Mouse (Mus musculus) heart, adult 11 months (tissue): ENCODE results near the gene Foxa3.
A peak's percentile ranks its signal among the peaks of the same experiment; 100 is the strongest.
"Not testable (repeated sequence)": the region's sequence is repeated elsewhere in the genome, so short reads cannot be mapped to it uniquely, and the experiment has no call there.

Source experiments
- DNase-seq: peaks from one replicate; pipeline ENCODE4 v3.0.0; 2022

Foxa3 gene

DNA sequence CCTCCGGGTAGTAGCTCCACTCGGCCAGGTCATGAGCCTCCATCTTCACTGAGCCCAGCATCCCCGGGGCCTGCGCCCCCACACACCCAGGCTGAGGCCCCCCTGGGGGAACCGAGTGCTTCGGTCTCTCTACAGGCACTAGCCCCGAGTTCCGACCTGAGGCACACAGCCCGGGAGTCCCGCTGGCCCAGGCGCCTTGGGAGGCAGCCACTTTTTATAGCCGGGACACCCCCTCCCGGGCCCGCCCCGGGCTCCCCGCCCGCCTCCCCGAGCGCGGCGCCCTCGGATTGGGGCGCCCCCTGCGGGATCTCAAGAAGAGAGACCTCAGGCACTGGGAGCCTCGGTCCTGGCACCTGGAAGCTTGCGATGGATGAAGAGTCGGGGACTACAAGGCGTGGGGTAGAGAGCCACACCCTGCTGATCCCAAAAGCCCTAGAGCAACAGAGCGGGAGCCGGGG lies at the start of gene Foxa3:
Foxa3 (minus strand) TSS at position 182 of the 458 bp plus-strand sequence.
- DNase-seq: peak; percentile 97

DNA sequence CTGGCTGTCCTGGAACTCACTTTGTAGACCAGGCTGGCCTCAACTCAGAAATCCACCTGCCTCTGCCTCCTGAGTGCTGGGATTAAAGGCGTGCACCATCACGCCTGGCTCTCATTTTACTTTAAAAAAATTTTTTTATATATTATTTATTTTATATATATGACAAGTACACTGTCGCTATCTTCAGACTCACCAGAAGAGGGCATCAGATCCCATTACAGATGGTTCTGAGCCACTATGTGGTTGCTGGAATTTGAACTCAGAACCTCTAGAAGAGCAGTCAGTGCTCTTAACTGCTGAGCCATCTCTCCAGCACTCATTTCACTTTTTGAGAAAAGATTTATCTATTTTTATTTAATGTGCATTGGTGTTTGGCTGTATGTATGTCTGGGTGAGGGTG lies 47.7 kb upstream of the Foxa3 start:
- not testable (repeated sequence) for DNase-seq

DNA sequence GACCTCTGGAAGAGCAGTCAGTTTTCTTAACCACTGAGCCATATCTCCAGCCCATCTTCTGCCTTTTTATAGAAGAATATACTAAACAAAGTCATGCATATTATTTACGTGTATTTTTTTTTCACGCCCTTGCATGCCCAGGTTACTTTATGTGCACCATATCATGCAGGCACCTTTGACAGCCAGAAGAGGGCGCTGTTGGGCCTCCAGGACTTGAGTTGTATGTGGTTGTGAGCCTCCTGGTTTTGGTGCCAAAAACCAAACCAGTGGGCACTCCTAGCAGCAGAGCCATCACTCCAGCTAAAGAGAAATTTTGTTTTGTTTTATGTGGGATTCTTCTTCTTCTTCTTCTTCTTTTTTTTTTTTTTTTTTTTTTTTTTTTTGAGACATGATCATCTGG lies 46.2 kb upstream of the Foxa3 start:
- DNase-seq: no peak

DNA sequence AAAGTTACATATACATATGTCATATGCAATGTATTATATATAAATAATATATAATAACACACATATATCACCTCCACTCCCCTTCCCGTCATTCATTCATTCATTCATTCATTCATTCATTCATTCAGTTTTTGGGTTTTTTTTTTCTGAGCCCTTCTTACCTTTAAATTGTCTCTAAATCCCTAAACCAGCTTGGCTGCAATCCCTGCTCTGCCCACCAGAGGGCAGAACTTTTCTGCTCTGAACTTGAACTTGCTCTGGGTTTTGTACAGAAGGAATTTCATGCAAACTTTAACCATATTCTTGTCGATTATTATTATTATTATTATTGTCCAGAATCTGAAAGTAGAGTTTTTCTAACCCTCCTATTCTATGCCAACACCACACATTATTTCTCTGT lies 45.4 kb upstream of the Foxa3 start:
- no peak for DNase-seq

DNA sequence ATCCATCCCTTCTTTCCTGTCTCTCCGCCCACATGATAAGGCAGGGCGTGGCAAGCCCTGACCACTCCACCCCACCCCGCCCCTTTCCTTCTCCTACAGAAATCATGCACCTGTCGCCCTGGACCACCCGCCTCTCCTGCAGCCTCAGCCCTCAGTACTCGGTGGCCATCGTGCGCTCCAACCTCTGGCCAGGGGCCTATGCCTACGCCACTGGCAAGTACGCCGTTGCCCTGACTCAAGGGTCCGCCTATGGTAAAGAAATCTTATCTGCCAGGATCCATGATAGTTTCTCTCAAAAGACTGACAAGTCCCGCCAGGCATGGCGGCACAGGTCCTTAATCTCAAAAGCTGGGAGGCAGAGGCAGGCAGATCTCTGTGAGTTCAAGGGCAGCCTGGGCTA lies 44.6 kb upstream of the Foxa3 start:
- DNase-seq: peak; percentile 90

DNA sequence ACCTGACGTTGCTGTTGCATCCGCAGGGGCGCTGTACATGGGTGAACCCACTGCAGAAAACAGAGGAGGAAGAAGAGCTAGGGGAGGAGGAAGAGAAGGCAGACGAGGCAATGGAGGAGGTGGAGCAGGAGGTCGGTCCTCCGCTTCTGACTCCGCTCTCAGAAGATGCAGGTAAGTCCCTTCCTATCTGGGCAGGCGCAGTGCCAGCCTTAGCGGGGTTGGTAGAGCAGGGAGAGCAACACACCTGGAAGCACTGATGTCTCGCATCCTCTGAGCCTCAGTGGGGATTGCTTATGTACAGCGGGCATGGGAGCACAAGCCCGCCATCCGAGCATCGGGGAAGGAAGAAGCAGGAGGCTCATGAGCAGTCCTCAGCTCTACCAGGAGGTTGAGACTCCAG lies 43.7 kb upstream of the Foxa3 start:
- no peak for DNase-seq

DNA sequence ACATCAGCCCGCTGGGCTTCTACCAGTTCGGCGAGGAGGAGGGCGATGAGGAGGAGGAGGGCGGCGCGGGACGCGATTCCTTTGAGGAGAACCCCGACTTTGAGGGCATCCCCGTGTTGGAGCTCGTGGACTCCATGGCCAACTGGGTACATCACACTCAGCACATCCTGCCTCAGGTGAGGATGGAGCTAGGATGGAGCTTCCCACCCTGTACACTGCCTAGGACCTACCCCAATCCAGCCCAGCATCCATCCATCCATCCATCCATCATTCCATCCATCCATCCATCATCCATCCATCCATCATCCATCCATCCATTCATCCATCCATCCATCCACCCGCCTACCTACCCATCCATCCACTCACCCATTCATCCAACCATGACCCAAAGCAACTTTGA lies 42.6 kb upstream of the Foxa3 start:
- DNase-seq: no peak

DNA sequence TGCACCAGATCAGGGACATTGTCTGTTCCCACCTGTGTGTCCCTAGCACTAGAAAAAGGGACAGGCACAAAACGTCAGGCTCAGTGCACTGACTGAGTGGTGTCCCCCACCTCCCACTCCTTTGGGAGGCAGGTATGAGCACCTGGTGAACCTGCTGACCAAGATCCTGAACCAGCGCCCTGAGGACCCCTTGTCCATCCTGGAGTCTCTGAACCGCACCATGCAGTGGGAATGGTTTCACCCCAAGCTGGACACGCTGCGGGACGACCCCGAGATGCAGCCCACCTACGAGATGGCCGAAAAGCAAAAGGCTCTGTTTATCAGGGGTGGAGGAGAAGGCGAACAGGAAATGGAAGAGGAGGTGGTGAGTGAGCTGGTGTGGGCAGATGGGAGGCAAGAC lies 34.1 kb upstream of the Foxa3 start:
- peak; percentile 78 for DNase-seq

DNA sequence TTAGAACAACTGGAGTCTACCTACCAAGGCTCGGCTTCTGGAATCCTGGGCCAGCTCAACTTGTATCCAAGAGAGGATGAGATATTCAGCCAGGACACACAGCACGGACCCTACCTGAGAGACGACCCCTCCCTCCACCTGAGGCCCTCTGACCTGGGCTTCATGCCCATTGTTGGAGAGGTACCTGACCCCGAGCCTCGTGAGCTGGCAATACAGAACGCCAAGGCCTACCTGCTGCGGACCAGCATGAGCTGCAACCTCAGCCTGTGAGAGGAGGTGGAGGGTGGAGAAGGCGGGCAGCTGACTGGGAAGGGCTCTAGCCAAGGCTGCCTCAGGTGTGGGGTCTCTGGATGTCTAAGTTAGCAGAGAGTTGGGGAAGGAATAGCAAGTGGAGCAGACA lies 31.8 kb upstream of the Foxa3 start:
- DNase-seq: peak; percentile 84

DNA sequence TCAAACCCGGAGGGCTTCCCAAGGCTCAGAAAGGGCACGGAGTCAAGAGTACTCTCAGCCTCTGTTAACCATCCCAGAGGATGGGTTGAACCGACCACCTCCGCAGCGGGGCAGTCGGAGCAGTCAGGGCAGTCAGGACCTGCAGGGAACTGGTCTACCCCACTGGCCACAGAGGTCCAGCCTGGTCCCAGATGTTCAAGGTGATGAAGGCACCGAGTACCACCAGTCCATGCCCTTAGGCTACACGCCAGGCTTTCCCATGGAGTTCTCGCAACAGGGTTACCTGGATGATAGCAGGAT lies 31.4 kb upstream of the Foxa3 start:
- no peak for DNase-seq

DNA sequence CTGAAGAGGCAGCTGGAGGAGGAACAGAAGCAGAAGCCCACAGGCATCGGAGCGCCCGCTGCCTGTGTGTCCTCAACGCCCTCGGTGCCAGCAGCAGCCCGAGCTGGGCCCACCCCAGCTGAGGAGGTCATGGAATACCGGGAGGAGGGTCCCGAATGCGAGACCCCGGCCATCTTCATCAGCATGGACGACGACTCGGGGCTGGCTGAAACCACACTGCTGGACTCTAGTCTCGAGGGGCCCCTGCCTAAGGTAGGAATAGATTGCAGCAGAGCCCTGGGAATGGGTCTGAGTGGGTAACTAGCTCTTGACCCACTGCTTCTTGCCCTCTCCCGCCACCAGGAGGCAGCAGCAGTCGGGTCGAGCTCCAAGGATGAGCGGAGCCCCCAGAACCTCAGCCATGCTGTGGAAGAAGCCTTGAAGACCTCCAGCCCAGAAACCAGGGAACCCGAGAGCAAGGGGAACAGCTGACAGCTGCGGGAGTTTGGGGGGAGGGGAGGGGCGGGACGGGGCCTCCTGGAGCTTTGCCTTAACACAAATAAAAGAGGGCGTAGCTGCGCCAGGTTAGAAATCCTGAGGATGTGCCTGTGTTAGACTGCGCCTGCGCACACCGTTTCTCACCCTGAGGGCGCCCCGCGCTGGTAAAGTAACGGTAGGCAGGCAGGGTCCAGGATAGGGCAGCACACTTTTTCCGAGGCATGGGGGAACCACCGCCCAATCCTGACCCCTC lies 30.9 kb upstream of the Foxa3 start, which contains the start of gene Rsph6a:
Rsph6a (plus strand) TSS at position 644 of the 730 bp plus-strand sequence.
- DNase-seq: peak; percentile 90

DNA sequence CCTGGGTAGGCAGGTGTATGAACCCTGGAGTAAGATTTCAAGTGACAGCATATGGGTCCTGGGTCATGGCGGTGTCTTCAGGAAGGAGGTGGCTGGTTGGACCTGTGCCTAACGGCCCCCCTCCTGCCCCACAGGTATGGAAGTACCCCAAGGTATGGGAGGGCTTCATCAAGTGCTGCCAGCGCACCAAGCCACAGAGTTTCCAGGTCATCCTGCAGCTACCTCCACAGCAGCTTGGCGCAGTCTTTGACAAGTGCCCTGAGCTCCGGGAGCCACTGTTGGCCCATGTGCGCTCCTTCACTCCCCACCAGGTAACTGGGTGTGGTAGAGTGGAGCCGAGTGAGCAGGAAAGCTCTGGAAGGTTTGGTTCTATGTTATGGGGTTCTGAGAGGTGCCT lies 29.8 kb upstream of the Foxa3 start:
- peak; percentile 89 for DNase-seq

DNA sequence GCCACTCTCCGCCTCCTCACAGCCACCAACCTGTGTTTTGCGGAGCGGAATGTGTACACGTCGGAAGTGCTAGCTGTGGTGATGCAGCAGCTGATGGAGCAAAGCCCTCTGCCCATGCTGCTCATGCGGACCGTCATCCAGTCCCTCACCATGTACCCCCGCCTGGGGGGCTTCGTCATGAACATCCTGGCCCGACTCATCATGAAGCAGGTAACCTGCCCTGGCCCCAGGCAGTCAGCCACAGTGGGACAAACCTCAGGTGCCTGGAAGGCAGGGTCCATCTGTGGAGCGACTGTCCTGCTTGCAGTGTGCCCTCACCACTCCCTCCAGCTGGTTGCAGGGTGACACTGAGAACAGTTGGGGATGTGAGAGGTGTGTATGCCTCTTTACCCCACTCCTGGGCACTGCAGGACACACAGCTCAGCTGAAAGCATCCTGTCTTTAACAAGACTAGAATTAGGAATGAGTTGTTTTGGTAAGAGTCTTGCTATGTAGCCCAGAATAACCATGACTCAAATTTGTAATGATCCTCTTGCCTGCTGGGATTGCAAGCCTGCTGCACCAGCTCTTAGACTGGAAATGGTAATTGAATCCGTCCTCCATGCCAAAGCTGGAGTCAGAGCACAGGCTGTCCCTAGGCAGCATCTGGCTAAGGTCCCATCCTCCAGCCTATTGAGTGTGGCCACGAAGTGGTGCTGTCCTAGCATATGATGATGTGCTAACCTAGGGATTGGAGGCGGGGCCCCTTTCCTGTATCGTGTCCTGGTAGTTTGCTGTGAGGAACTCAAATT lies 29.2 kb upstream of the Foxa3 start:
- peak; percentile 92 for DNase-seq

DNA sequence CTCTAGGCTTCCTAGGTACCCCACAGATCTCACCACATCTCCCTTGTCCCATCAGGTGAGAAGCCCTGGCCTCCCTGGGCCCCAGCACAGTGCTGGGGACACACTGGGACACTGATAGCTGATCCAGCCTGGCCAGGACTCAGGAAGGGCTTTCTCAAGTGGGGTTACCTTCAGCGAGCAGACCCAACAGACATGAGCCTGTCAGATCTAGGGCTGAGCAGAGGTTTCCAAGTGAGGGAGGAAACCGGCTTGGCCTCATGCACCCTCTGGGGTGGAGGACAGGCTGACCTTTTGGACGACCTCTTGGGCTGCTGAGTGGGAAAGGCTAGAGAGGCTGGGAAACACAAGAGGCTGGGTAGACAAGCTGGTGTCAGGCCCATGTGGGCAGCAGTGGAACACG lies 27.8 kb upstream of the Foxa3 start:
- DNase-seq: peak; percentile 93

DNA sequence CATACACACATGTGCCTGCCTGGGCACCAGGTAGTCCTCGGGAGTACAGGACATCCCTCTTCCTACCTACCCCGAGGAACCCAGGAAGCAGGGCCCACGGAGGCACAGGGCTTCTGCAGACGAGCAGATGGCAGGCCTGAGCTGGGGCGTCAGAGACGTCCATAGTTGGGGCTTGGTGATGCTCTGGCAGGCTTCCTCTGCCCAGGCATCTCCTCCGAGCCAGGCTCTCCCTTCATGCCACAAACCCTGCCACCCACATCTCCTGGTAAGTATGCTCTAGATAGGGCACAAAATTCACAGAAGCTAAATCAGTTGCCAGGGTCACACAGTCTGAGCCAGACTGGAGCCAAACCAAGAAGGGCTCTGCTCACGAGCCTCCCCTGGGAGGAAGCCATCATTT lies 26.8 kb upstream of the Foxa3 start:
- peak; percentile 90 for DNase-seq

DNA sequence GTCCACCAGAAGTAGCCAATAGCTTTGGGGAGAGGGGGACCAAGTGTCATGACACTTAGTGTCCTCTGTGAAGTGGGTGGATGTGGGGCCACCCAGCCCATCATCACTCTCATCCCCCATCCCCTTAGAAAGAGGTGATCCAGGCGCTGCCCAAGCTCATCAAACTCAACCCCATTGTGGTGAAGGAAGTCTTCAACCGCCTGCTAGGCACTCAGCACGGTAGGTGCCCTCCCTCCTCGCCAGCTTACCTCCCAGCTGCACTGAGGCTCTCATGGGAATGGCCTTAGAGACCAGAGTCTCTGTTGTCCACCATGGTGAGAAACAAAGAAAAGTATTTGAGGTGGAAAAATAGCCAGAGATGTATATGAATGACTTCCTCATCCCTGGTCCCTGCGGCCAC lies 25.9 kb upstream of the Foxa3 start:
- peak; percentile 90 for DNase-seq

DNA sequence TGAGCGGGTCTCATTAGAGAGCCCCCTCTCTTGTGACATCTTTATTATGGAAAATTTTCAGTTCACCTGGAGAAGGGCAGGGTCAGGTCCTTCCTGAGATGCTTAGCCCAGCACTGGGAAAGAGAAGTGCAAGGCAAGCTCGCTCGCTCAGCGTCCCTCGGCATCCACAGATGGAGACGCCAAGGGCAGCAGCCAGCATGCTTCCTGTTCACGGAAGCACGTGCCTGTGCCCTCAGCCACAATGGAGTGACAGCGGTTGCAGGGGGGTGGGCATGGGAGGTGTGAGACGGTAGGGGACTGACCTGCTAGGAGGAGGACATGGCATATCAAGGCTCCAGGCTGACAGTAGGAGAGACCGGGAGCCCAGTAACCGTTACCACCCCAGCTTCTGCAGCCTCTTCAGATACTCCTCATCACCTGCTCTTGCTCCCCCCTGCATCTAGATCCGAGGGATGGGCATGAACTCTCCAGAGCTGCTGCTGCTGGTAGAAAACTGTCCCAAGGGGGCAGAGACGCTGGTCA lies 24.7 kb upstream of the Foxa3 start:
- DNase-seq: peak; percentile 87

DNA sequence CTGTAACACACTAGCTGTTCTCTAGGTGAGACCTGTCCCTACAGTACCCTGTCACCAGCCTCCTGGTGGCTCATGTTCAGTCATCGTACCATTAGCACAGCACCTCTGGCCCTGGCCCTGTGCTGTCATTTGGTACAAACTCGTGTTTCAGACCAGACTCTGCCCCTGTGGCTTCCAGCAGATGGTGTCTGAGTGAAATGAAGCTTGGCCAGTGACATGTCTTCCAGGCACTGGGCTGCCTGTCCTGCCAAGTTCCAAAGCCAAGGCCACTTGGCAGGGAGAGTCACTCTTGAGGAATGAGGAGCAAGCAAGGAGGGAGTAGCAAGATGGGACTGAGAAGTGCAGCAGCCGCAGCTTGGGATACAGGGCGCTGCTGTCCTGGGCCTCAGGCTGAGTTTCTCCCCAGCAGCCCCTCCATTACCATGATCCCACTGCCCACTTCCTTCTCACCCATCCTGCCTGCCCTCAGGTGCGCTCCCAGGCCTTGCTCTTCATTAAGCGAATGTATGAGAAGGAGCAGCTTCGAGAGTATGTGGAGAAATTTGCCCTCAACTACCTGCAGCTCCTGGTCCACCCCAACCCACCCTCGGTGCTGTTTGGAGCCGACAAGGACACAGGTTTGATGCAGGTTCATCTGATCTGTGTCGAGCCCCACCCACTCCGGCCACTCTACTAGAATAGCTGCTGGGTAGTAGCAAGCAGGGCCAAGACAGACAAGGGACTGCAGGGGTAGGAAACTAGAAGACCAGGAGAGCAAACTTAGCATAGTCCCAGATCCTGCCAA lies 23.1 kb upstream of the Foxa3 start:
- peak; percentile 94 for DNase-seq

DNA sequence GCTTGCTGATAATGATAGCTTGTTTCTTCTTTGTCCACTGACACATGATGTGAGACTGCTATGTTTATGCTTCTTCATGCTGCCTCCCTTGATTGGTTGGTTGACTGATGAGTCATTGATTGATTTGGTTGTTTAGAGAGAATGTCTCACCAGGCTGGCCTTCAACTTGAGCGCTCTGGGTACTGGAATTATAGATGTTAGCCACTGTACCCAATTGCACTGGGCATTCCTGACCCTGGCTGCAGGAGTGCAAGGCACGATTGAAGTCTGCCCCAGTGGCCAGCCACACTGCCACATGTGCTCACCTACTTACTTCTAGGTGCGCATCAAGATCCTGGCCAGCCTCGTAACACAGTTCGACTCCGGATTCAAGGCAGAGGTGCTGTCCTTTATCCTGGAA lies 21.3 kb upstream of the Foxa3 start:
- no peak for DNase-seq

DNA sequence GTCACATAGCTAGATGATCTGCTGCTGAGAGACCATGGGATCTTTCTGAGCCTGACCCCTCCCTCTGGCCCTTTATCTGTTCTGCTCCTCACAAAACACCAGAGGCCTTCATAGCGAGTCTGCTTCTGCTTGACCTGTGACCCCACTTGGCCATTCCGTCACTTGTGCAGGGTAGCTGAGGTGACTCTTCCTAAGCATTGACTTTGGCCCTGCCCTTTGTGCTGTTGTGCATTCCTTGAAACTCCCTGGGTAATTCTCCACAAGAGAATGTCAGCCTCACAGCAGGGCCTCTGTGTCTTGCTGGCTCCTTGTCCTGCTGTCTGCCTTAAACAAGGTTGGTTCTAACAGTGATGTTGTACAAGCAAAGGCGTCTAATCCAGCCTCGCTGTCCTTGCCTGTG lies 8.3 kb upstream of the Foxa3 start:
- DNase-seq: no peak

DNA sequence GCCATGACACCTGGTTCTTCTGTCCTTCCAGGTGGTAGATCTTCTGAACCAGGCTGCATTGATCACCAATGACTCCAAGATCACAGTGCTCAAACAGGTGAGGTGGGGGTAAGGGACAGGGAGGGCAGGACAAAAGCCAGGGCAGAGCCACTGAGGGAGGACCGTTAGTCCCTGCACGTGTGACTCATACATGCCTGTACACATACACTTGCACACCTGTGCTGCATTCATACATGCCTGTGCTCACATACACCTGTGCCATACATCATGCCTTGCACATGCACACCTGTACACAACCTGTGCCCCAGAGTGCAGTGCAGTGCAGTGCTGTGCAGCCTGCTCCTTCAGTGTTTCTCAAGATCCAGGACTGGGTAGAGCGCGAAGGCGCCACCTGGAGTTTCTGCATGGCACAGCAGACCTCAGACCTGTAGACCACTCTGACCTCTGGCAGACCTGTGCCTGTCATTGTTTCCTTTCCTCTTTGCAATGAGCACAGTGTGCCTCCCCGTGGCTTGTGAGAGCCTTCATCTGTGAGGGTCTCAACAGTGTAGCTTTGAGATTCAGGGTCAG lies 5.8 kb upstream of the Foxa3 start:
- peak; percentile 93 for DNase-seq

DNA sequence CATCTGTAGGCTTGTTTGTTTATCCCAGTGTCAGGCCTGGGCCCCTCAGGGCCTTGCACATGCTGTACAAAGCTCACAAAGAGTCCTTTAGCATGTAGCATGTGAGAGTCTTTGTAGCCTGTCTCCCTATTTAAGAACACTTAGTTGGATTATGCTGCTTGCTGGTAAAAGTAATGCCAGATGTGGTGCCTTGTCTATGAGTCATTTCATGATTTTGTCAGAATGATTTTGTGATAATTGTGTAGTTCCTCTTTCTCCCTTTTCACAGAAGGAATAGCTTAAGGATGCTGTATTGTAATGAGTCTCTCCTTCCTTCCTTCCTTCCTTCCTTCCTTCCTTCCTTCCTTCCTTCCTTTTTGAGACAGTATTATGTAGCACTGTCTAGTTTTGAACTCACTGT lies 4.7 kb upstream of the Foxa3 start:
- DNase-seq: no peak
